Mouse (Mus musculus): ENCODE results near the gene Tmprss13.

DNA sequence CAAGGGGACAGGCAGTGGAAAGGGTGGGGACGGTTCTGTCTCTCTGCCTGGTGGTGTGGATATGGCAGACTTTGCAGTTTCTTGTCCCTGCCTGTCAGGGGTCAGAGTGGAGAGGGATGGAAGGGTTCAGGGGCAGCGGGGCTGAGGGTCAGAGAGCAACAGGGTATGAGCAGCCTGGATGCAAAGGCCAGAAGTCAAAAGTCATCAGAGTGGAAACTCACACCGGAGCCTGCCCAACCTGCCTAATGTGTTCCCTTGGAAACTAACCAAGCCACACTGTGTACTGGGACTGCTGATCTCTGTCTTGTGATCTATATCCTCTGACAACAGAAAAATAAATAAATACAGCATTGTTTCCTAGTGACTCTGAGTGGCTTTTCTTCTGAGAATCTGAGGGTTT is 76.9 kb downstream of the Tmprss13 start:
- no peak for TF ChIP-seq POLR2A (IDR thresholded peaks at IDR 0.05; ENCODE audit: low read depth, low read length)
- no peak for TF ChIP-seq CTCF (conservative IDR thresholded peaks at IDR 0.05 in 1 of 2, IDR thresholded peaks at IDR 0.05 in 1 of 2; ENCODE audit: low read depth in 2 of 2, low read length in 2 of 2)
- no peak for TF ChIP-seq EP300 (IDR thresholded peaks at IDR 0.05; ENCODE audit: low read length)
- TF ChIP-seq ETS1 (conservative IDR thresholded peaks at IDR 0.05; ENCODE audit: low read depth, low read length) = no peak
- TF ChIP-seq USF2 (conservative IDR thresholded peaks at IDR 0.05; ENCODE audit: low read depth, low read length) = no peak
- TF ChIP-seq KAT2A (IDR thresholded peaks at IDR 0.05; ENCODE audit: insufficient replicate concordance, low read length) = no peak
- no peak for TF ChIP-seq MEF2A (IDR thresholded peaks at IDR 0.05; ENCODE audit: borderline replicate concordance, low read depth, low read length)
- TF ChIP-seq ZMIZ1 (IDR thresholded peaks at IDR 0.05; ENCODE audit: low read depth, low read length) = no peak
- no peak for TF ChIP-seq USF1 (IDR thresholded peaks at IDR 0.05; ENCODE audit: low read depth, low read length)

All from CH12.LX (cell line).